Mouse (Mus musculus) heart, adult 2 months (tissue): ENCODE measurements at regions not wholly inside any gene's neighbourhood (a gene's known extent, or its start where the extent isn't known, plus 50 kb on each side); places are given as distances from the start of the nearest gene placed in this dataset.

ENCODE experiments used
- DNase-seq, 2 experiments: peaks; one replicate each; pipeline ENCODE4 v3.0.0; 2021
- H3K27ac ChIP-seq: fragments of 200-600 bp; 2 replicates; pipeline ENCODE4 v1.8.1; 2022
- H3K27me3 ChIP-seq: fragments of 200-500 bp; 2 replicates; pipeline ENCODE4 v1.6.1; 2012; ENCODE audit warnings: mild to moderate bottlenecking, low read length, inconsistent platforms, mixed read lengths; ENCODE audit not compliant: control insufficient read depth, insufficient read depth
- H3K36me3 ChIP-seq: fragments of 200-500 bp; 2 replicates; pipeline ENCODE4 v1.6.1; 2012; ENCODE audit warnings: low read length, inconsistent platforms; ENCODE audit not compliant: control insufficient read depth, insufficient read depth
- H3K4me1 ChIP-seq: fragments of 200-500 bp; 2 replicates; pipeline ENCODE4 v1.6.1; 2011; ENCODE audit warnings: low read length; ENCODE audit not compliant: control insufficient read depth, insufficient read depth
- H3K4me3 ChIP-seq: fragments of 200-600 bp; 2 replicates; pipeline ENCODE4 v1.8.1; 2022
- H3K79me2 ChIP-seq: fragments of 200-500 bp; replicated peaks from 2 replicates; pipeline ENCODE4 v1.6.1; 2012; ENCODE audit warnings: mild to moderate bottlenecking, inconsistent platforms, low read length, moderate library complexity, mixed read lengths; ENCODE audit not compliant: control insufficient read depth, insufficient read depth
- H3K9ac ChIP-seq: fragments of 200-500 bp; 2 replicates; pipeline ENCODE4 v1.6.1; 2012; ENCODE audit warnings: low read depth, mild to moderate bottlenecking, control low read depth, inconsistent platforms, low read length, mixed read lengths
- CTCF ChIP-seq: fragments of 200-600 bp; IDR thresholded peaks from 2 replicates; pipeline ENCODE4 v1.8.1; 2022; ENCODE audit warnings: antibody characterized with exemption, mild to moderate bottlenecking, moderate library complexity
- EP300 ChIP-seq: fragments of 200-500 bp; IDR thresholded peaks from 2 replicates; pipeline ENCODE4 v1.6.1; 2011; ENCODE audit warnings: low read depth, low read length, control low read depth; ENCODE audit not compliant: insufficient read depth
- POLR2A ChIP-seq: fragments of 200-500 bp; IDR thresholded peaks from 2 replicates; pipeline ENCODE4 v1.6.1; 2011; ENCODE audit warnings: mild to moderate bottlenecking, low read depth, low read length, control low read depth; ENCODE audit not compliant: insufficient read depth
- WGBS: fragments of 180-500 bp; shearing (Covaris S2); methylation state at CpG from one replicate; pipeline ENCODE4 v1.1.7; 2018; 5-methylcytosine and 5-hydroxymethylcytosine counted together
- intact Hi-C: fragments of 180-260 bp; cut with DNase I; formaldehyde crosslinking; loops from one replicate; pipeline ENCODE4 v1.15.1; 2025

DNA sequence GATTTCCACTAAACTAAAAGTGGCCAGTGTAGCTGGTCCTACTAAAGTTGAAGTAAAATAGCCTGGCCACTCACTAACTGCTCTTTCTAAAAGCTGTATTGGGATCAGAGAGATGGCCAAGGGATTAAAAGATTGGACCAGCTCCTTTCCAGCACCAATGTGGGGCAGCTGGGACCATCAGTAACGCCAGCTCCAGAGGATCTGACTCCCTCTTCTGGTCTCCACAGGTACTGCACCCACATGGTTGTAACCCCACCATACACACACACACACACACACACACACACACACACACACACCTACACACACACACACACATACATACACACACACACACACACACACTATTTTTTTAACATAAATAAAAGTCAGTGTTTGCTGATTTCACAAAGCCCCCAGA is 122.1 kb upstream of the Topaz1 start:
- Histone ChIP-seq H3K36me3 (no peaks in the 10 kb centered on the region), H3K4me3 (no peak overlapping the region), H3K27ac (no peak overlapping the region), H3K4me1 (no peaks in the 10 kb centered on the region), H3K9ac (no peak overlapping the region), H3K27me3 (no peaks in the 10 kb centered on the region), H3K79me2 (no peaks in the 10 kb centered on the region)
- 87% methylated on average over 1 of the region's 1 CpGs for WGBS
- intact Hi-C loops, result no loop called here
- DNase-seq, result no peak
- no peak for TF ChIP-seq EP300
- no peak for TF ChIP-seq CTCF
- TF ChIP-seq POLR2A, result no peak

DNA sequence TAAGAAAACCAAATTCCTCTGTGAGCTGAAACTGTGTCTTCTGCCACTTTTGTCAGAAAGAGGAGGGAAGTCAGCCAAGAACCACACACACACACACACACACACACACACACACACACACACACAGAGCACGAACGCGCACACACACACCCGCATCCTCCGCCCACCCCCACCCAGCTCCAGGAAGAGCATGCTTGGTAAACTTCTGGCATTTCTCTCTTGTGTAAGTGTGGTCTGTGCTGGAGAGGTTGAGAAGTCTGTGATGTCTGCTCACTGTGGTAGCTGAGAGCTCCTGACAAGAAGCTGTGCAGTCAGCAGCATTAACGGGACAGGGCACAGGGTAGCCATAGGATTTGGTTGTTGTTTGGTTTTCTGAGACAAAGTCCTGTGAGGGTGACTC is 120.8 kb upstream of the Topaz1 start:
- Histone ChIP-seq H3K4me3 (no peak overlapping the region), H3K27me3 (no peaks in the 10 kb centered on the region), H3K4me1 (no peaks in the 10 kb centered on the region), H3K9ac (no peak overlapping the region), H3K36me3 (no peaks in the 10 kb centered on the region), H3K79me2 (no peaks in the 10 kb centered on the region), H3K27ac (no peak overlapping the region)
- no peak for DNase-seq
- intact Hi-C loops, result no loop called here
- TF ChIP-seq CTCF, result no peak
- TF ChIP-seq EP300, result no peak
- no peak for TF ChIP-seq POLR2A
- WGBS, result 20% methylated on average over 6 of the region's 6 CpGs

DNA sequence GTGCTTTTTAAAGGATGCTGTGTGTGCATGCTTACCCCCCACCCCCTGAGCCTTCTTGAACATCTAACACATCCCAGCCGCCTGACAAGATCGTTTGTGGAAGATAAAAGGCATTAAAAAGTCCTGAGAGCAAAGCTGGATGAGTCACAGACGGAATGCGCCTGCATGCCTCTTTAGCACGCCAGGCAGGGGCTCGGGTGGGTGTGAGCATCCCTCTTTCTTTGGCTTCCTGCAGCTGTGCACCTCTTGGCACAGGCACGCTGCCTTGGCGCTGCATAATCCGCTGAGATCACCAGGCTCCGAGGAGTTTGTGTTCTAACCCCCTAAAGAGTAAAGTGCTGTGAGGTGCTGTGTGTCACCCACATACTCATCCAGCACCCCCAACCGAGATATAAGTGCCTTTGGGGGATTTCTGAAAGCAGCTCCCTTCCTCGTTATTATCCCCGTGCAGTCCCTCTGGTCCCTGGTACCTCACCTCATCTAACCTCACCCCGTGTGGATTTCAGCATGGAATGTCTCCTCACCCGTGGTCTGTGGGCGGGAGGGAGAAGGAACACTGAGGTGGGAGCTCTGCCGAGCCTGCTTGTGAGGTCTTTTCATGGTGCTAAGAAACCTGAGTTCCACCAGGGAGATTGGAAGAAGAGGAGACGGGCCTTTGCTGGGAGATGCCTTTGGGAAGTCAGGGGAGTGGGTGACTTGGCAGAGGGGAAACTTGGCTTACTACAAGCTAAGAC is 117.8 kb upstream of the Topaz1 start:
- no peak for DNase-seq
- intact Hi-C loops, result no loop called here
- H3K79me2 ChIP-seq, result no peaks in the 10 kb centered on the region
- H3K4me1 ChIP-seq, result no peaks in the 10 kb centered on the region
- no peak overlapping the region for H3K4me3 ChIP-seq
- 12% methylated on average over 18 of the region's 18 CpGs for WGBS
- H3K27ac ChIP-seq, result no peak overlapping the region
- H3K9ac ChIP-seq, result no peak overlapping the region
- TF ChIP-seq EP300, result no peak
- H3K36me3 ChIP-seq, result no peaks in the 10 kb centered on the region
- H3K27me3 ChIP-seq, result no peaks in the 10 kb centered on the region

DNA sequence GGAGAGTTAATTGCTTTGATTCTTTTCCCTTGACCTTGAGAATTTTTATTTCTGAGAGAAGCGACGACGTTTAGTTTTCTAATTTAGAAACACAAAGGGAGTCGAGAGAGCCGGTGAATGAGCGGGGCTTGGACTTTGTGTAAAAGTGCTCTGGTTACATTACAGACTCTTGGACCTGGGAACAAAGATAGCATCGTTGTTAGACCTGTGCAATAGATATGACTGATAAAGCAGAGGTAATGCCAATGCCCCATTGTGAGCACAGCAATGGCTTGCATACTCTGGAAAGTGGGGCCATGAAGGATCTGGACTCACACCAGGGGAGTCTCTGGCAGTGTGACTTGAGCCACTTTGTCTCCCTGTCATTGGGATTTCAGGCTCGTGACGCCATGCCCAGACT is 115.4 kb upstream of the Topaz1 start:
- no peak overlapping the region for H3K27ac ChIP-seq
- H3K36me3 ChIP-seq, result no peaks in the 10 kb centered on the region
- H3K4me3 ChIP-seq, result no peak overlapping the region
- intact Hi-C loops, result no loop called here
- 75% methylated on average over 9 of the region's 9 CpGs for WGBS
- DNase-seq, result no peak
- no peak for TF ChIP-seq CTCF
- no peak for TF ChIP-seq EP300
- no peak for TF ChIP-seq POLR2A
- H3K4me1 ChIP-seq, result no peaks in the 10 kb centered on the region
- no peaks in the 10 kb centered on the region for H3K27me3 ChIP-seq
- H3K9ac ChIP-seq, result no peak overlapping the region
- H3K79me2 ChIP-seq, result no peaks in the 10 kb centered on the region

DNA sequence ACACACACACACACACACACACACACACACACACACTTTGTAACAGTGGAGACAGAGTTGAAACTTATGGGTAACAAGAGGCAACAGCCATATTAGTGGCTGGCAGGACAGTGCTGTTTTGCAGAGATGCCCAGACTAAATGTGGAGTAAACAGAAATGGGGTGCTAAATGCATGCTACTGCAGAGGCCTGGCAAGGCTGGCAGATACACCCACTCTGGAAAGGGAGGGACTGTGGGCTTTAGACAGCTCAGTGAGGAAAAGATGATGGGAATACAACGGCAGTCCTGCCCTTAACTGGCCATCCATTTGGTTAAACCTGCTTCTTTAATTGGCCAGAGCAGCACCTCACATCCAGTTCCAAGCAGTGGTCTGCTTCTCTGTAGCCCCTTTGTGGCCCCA is 113.7 kb upstream of the Topaz1 start:
- intact Hi-C loops, result no loop called here
- 71% methylated on average over 1 of the region's 1 CpGs for WGBS
- no peaks in the 10 kb centered on the region for H3K27me3 ChIP-seq
- no peaks in the 10 kb centered on the region for H3K36me3 ChIP-seq
- no peak for DNase-seq
- TF ChIP-seq EP300, result no peak
- TF ChIP-seq POLR2A, result no peak
- TF ChIP-seq CTCF, result no peak
- no peak overlapping the region for H3K4me3 ChIP-seq
- H3K9ac ChIP-seq, result no peak overlapping the region
- no peak overlapping the region for H3K27ac ChIP-seq
- H3K79me2 ChIP-seq, result no peaks in the 10 kb centered on the region
- no peaks in the 10 kb centered on the region for H3K4me1 ChIP-seq

DNA sequence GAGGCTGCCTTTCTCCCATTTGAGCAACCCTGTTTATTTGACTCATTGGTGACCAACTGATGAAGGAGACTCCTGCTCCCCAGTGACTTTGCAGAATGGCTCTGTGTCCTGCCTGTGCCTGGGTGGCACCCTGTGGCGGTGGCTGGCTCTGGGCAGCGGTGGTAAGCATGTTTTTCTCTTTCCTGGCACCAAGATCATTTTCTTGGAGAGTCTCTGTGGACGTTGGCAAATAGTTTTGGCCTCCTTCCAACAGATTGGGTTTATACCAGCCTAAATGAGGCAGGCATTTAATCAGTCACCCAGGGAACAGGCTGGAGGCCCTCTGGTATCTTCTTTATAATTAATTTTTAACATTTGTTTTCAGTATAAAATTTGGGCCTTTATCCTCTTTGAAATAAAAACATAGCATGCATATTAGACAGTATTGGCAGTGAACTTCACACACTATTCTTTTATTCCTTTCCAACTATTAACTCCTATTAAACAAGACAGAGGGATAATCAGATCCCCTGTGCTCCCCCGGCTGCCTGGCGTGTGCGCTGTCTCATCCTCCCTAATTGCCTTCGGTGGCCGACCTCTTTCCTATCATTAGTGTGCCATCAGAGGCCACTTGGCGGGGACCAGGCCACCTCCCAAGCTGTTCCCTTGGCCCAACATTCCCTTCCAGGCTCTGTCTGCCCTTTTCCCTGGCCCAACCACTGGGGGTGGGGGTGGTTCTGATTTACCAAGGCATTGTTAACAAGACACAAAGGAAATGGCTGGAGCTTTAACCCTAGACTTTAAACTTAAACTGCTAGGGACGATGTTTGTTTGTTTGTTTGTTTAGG is 111.8 kb upstream of the Topaz1 start:
- Histone ChIP-seq H3K4me3 (no peak overlapping the region), H3K27ac (no peak overlapping the region), H3K79me2 (no peaks in the 10 kb centered on the region), H3K36me3 (no peaks in the 10 kb centered on the region), H3K9ac (no peak overlapping the region), H3K27me3 (no peaks in the 10 kb centered on the region), H3K4me1 (no peaks in the 10 kb centered on the region)
- intact Hi-C loops, result no loop called here
- WGBS, result 54% methylated on average over 10 of the region's 10 CpGs
- peak in 1 of 2 experiments; percentile 20 for DNase-seq
- no peak for TF ChIP-seq POLR2A
- TF ChIP-seq CTCF, result no peak
- TF ChIP-seq EP300, result no peak
